Mouse (Mus musculus) thymus, postnatal 0 days (tissue): ENCODE data around the gene Farsa. TPM values are rescaled to one million over a fixed set of nuclear protein-coding genes. Genes with fewer than 3 reads are reported as not detected.

Source experiments
- DNase-seq: peaks from one replicate; pipeline ENCODE4 v3.0.0-alpha.2; 2015; ENCODE audit warnings: low spot score
- polyA plus RNA-seq: library from polyadenylated mRNA; unstranded; fragments of >200 nt; fragmentation: Nextera tagmentation; extraction: Ambion mirVana; gene quantifications from 2 replicates; pipeline ENCODE4 v1.2.1, GENCODE M21; 2015

The Farsa gene
- polyA plus RNA-seq, 1 experiment from 2014 or later = 92.4 TPM

DNA sequence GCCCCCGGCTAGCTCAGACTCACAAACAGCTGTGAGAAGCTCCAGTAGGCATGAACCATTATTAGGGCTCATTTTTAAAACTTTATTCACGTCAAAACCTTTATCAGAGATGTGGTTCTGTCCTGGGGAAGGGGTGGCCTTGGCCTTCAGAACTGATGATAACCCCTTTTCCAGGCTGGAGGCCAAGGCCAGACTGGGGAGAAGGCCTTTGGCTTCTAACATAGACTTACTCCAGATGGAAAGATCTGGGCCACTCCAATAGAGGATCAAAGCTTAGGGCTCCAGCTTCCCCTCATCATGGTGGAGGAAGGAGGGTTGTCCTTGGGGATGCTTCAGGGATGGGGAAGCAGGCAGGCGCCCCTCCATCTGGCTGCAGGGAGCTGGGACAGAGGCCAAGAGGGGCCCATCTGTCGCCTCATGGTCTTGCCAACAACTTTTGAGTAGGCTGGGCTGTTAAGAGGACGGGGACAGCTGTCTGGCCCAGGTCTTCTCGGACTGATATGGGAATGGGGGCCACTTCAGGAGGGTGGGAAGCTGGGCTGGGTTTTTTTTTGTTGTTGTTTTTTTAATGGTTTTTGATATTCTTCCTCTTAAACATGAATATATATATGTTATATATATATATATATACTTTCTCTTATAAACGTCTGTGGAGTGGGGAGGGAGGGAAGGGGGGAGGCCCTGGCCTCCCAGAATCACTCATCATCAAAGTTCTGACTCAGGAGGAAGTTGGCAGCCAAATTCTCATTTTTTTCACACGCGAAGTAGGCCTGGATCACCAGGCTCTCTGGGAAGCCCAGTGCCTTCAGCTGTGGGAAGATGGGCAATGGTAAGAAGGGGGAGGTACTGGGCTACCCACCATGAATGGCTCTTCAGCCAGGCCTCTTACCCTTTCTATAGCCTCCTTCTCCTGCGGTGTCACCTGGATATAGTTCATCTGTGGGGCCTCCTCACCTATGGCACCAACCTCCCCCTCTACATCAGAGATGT is 21.6 kb upstream of the Farsa start:
- no peak for DNase-seq

DNA sequence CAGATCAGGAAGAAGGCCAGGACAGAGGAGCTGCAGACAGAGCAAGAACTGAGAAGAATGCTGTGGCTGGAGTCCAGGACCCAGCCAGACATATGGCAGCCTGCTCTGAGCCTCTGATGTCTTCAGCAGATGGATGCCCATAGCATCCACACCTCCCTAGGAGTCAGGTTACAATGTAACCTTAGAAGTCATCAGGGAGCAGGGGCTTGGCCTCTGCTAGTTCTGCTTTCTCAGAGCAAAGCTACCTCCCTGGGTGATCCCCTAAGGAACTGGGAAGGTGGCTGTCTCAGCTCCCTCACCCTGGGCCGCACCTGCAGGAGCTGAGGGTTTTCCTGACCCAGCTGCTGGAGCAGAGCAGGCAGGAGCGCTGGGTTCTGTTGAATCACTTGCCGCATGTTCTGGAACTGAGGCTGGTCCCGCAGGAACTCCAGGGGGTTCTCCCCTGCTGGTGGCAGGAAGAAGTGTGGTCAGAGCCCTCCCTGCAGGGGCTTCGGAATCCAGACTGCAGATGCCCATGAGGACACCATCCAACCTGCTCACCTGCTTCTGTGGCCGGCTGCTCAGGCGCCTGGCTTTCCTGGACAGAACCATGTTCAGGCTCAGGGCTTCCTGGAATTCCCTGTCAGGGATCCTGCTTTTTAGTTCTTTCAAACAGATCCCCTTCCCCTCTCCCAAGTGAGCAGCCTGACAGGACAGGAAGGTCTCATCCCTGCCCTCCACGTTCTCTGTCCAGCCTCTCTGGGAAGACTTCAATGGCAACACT is 19.5 kb upstream of the Farsa start:
- DNase-seq = no peak

DNA sequence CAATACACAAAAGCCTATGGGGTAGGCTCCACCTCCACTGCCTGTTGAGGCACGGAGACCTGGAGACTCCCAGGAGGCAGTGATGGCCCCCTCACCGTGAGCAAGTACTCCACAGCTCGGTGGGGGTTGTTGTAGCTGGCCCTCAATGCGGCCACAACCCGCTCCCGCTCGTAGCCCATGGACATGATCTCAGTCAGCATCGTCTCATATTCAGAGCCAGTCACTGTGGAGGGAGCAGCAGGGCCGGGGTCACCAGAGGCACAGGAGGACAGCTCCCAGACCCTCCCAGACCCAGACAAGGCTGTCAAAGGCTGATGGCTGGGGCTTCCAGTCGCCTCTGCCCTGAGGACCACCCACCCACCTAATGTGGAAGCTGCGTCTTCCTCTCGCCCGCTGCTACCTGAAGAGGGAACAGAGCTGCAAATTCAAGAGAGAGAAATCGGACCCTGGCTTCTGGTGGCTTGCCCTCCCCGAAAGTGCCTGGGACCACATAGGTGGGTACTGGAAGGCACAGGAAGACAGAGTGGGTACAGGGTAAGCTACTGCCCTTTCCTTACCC is 18.8 kb upstream of the Farsa start:
- no peak for DNase-seq

DNA sequence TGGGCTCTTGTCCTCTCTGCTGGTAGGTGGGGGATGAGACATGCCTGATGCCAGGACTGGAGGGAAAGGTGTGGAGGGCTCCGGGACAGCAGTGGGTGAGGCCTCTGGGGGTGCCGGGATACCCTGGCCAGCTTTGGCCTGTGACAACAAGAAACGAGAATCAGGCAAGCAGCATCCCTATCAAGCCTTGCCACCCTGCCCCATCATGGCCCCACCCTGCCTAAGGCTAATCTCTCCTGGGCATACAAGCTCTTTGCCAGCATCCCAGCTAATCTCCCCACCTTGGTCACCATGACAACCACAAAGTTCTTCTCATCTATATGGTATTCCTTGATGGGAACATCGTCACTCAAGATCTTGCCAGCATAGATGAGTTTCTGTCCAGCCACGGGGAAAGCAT is 18.3 kb upstream of the Farsa start:
- DNase-seq = no peak

DNA sequence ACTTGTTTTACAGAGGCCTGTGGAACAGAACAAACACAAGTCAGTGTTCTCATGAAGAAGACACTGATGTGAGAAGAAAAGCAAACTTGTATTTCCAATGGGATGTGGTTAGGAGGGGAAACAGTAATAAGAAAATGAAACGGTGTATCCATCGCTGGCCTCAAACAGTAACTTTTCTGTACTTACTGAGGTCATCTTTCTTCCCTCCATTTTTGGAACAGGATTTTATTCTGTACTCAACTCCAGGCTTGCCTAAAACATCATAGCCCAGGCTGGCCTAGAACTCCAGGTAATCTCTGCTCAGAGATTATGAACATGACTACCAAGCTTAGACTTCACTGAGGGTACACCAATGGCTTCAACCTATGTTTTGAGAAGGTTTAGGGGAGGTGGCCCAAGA is 17.4 kb upstream of the Farsa start:
- no peak for DNase-seq

DNA sequence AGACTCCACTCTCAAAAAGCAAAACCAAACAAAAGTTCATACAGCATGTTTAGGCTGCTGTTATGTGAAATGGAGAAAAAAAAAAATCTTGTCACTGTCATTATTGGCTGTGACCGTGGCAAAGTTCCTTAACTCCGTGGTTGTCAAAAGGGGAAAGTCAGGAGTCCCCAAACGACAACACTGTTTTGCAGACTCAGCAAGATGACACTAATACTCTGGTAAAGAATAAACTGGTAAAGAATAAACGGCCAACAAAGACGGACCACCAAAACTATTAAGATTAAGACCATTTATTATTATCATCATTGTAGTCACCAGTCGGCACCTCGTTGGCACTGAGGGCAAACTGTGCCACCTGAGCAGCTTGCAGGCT is 16.9 kb upstream of the Farsa start:
- no peak for DNase-seq

DNA sequence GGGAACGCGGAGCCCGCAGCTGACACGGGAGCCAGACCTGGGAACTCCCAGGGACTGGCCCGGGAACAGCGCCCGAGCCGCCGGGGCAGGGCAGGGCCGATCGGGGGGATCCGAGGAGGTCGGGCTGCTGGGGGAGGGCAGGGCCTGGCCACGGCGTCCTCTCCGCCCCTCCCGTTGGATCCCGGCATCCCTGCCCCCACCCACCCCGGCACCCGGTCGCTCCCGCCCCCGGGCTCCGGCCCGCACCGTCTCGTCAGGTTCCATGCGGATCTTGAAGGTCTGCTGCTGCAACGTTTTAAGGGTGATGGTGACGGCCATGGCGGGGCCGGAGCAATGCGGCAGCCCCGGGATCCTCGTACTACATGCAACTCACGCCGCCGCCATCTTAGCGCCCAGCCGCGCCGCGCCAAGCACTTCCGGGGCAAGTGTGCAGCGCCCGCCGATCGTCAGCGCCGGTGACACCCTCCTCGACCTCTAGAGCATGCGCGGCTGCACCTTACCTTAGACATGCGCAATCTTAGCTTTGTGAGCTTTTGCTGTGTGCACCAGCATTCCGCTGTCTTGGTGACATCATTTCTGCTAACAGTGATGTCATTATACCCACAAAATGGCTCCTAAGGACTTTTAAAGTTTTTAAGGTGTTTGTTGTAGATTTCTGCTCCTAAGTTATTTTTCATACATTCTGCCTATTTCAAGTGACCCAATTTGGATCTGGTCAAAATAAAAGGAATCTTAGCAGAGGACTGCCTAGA is 16.4 kb upstream of the Farsa start, which contains the start of gene Rad23a:
Gene Rad23a (minus strand): TSS at position 418 of the 752 bp plus-strand sequence.
- peak; percentile 95 for DNase-seq

DNA sequence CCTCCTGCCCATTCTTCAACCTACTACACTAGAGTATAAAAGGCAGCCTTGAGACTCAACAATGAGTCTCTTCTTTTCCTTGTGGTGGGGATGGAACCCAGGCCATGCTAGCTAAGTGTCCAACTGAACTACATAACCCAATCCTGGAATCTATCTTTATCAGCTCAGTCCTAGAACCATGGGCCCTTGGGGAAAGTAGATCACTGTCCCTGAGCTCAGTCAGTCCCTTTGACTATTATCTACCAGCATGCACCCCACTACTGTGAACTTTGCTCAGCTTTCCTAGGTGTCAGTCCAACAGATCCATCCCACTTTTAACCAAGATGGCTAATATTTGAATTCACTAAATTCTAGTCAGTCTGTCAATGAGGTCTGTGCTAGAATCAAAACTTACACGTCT is 15.3 kb upstream of the Farsa start:
- no peak for DNase-seq

DNA sequence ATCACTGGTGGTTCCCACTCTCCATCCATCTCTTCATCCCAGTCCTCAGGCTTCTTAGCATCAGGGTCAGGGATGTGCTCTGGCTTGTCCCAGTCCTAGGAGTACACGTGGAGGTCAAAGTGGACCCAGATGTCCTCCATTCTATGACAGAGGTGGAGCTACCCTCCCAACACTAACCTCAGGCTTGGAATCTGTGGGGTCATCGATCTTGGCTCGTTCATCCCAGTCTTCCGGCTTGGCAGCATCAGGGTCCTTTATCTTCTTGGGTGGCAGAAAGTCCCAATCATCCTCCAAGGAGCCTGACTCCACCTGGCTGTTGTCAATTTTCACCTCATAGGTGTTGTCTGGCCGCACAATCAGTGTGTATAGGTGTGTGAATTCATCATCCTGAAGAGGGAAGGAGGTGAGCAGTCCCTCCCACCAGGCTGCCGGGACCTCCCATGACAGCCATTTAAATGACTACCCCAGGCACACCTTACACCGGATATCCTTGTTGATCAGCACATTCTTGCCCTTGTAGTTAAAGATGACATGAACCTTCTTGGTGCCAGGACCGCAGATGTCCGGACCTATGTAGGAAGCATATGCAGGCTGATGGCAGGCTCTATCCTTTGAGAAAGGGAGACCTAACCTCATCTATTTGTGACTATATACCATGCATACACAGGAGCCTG is 12.3 kb upstream of the Farsa start:
- DNase-seq = no peak

DNA sequence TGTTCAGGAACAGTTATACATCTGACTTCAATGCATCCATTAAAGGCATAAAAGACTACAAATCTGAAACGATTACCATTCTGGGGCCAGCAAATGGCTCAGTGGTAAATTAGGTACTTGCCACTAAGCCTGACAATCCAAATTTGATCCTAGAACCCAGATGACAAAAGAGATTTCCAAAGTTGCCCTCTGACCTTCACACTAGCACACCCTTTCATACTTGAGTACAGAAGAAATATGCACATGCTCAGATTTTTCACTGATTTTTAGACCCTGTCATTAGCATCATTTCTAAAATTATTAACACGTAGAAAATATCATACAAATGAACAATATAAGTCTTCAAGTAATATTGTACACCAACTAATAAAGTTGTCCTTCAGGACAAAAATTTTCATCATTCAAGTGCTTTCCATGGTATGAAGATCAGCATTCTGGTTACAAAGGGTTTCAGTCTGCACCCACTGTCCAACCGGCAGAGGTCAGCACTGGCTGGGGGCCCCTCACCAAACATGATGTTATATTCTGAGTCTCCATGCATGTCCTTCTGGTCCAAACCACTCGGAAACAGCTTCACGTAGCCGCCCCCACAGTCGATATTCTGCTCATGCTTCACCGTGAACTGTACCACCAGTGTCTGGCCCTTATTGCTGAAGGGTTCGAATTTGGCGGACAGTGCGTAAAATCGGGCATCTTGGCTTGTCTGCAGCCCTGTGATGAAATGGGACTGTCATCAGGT is 11.3 kb upstream of the Farsa start:
- no peak for DNase-seq

DNA sequence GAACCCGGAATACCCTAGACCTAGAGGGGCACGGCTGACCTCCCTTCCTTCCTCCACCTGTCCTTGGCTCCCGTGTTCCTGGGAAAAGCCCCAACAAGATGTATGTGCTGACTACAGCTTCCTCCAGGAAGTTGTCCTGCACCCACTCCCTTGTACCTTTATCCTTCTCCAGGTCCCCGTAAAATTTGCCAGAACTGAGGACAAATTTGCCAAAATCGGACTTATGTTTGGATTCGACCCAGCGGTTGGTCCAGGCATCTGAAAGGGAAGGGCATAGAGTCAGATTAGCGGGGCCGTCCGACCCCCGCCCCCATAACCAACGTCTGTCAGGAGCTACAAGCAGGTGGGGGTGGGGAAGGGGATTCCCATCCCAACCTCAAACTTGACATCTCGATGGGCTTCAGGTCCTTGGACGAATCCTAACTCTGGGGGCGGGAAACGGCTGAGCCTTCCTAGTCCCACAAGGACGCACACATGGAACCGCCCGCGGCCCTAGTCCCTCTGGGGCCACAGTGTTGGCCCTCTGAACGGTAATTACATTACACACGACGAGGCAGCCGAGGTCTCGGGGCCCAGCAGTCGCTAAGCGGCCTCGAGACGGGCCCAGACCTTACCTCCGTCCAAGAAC is 10.6 kb upstream of the Farsa start:
- DNase-seq = peak; percentile 9

DNA sequence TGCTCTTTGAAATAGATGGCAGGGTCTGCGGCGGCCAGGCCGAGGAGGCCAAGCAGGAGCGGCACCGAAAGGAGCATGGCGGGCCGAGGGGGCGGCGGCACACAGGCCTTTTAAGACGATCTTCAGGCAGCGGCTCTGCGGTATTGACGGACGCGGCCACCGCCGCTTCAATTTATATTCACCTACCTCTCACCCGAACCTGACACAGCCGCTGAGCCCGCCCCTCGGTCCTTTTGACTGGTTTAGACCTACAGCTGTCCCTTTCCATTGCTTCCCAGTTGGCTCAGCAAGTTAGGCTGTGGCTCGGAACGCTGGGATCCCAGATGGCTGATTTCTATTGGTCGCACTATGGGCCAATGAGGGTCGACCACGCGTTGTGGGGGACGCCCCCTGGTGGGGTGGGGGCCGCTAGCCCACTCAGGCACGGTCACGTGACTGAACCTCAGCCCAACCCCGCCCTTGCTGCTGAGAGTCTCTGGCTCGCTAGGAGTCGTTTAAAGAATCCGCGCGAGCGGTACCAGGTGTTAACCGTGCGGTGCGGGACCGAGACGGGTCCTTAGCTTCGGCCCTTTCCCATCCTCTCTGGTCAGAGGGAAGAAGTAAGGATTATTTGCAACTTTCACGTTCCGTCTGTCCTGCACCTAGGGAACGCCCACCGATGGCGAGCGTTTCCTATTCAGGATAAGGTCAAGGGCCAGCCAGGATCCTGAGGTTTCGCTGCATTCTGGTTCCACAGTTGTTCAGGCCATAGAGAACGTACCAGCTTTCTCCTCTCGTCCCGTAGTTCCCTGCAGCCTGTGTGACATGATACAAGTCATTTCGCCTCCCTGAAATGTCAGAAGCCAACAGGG is 9.8 kb upstream of the Farsa start, which contains the start of gene Calr:
Gene Calr (minus strand): TSS at position 213 of the 851 bp plus-strand sequence.
- DNase-seq = peak; percentile 100

DNA sequence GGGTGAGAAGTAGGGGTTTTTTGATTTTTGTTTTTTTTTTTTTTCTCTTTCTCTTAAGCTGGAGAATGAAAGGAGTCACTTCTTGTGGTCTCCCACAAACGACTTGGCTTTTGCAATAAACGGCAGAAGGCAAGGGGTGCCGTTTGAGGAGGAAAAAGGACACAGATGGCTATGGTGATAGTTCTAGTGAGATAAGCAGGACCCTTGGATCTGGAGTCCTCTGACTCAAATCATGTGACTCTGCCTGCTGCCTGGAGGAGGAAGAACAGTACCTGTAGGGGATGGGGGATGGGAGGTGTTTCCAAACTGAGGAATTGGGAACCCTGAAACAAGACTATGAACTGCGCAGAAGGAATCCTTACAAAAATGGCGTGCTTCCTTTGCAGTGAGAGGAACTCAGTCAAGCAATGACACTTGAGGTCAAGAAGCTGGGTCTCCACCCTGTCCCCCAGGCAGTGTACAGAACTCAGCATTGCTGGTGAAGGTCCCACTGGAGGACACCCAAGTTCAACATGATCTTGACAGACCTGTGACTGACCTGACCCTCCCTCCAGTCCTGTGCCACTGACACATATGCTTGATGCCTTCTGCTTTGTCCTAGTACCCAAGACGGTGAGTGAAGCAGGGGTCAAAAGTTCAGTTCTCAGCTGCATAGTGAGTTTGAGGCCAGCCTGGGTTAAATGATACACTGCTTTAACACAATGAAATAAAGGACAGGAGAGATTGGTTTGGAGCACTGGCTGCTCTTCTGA is 8.9 kb upstream of the Farsa start:
- peak; percentile 68 for DNase-seq

DNA sequence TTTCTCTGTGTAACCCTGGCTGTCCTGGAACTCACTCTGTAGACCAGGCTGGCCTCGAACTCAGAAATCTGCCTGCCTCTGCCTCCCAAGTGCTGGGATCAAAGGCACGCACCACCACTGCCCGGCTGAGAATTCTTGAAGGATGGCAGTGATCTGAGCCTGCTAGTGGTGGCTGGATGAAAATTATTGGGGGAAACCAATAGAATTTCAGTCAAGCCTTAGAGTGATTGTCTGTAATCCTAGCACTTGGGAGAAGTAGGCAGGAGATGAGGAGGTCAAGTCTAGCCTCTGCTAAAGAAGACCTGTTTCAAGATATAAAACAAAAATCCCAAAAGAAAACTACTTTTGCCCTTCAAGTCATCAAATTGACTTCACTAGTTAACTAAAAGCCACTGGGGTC is 355 bp upstream of the Farsa start:
- DNase-seq = no peak

DNA sequence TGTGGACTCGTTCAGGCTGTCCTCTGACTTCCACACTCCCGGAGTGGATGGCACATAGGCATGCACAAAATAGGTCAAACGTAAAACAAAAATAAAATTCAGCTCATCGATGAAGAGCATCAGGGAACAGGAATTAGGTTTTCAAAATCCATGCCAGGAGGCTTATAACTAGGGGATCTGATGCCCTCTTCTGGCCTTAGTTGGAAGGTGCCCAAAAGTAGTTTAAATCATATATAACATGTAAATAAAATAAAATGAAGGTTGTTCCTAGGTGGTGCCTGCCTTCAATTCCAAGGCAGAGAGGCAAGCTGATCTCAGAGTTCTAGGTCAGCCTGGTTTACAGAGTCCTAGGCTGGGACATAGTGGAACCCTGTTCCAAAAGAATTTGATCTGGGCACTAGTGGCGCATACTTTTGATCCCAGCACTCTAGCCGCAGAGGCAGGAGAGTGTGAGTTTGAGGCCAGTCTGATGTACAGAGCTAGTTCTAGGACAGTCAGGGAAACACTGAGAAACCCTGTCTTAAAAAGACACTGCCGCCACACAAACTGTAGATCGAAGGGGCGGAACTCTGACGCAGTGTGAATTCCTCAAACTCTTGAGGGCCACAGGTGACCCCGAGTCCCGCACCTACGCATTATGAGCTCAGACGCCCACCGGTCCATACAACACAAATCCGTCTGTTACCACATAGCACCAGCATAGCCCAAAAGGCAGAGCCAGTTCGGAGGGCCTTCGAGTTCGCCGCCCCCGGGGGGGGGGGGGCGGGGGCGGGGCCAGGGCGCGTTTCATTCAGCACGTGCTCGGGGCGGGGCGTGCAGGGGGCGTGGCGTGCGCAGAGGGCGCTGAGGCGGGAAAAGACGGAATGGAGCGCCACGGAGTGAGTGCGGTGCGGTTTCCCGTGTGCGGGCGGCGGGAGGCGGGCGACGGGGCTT is 14.9 kb downstream of the Farsa start, which contains the start of gene Syce2:
Gene Syce2 (plus strand): TSS at position 736 of the 933 bp plus-strand sequence.
- peak; percentile 84 for DNase-seq

DNA sequence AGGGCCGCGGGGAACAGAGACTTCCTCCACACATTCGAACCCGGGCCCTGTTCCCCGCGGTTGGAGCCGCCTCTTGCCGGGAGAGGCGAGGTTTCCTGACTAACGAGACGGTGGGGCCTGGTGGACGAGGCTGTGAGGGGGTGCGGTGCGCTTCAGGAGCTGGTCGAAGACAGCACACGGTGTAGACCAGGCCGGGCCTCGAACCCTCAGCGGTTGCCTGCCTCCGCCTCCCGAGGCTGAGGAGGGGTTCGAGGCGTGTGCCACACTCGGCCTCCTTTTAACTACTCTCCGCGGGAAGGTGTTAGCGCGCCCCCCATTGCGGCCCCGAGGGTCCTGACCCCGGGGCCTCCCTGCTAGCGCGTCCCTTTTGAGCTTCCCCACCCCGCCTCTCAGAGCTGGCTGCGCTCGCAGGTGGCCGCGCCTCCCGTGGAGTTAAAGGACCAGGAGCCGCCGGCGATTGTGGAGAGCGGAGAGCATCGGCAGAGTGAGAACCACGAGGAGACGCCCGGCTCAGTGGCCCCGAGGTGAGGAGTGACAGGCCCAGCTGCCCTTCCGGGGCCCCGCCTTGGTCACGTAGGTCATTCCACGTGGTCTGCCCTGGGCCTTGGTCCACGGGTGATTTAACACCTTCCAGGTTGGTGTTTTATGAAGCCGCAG is 15.6 kb downstream of the Farsa start:
- peak; percentile 46 for DNase-seq
